Mouse (Mus musculus): ENCODE data around the gene Ppcs.
A peak's percentile ranks its signal among the peaks of the same experiment; 100 is the strongest.

The Ppcs gene

GRCm38 (mm10) chr4:119422294-119422964 is at the start of gene Ppcs, which contains the start of gene Zmynd12:
Gene Ppcs, minus strand, starts transcription at chr4:119422420.
Gene Zmynd12, plus strand, starts transcription at chr4:119422814.
- peak; percentile 95 for DNase-seq (ENCODE audit: low read depth, low spot score)

GRCm38 (mm10) chr4:119467720-119468380 is 45.6 kb upstream of the Ppcs start:
- DNase-seq (ENCODE audit: low read depth, low spot score), result no peak

DNA sequence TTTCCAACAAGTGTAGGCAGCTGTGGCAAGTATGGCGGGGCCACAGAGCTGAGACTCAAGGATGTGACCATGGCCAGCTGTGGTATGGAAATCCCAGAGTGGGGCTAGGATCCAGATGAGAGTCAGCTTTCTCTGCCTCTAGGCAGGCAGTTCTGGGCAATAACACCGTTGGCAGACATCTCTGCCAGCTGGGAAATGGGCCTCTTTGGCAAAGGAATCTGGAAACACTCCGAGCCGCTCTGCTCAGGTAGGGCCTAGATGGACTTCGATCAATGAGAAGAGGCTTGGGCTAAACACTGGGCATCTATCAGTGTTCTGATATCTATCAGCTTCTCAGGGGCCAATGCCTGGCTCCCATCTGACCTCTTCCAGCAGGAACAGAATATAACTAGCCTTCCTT is 43.6 kb upstream of the Ppcs start:
- no peak for DNase-seq (ENCODE audit: low read depth, low spot score)

- DNase-seq (ENCODE audit: low read depth, low spot score), result no peak
These were observed 41.7 kb upstream of the Ppcs start for GRCm38 (mm10) chr4:119463756-119464419.

- DNase-seq (ENCODE audit: low read depth, low spot score), result peak; percentile 68
These were observed 40.9 kb upstream of the Ppcs start for GRCm38 (mm10) chr4:119462858-119463755.

DNA sequence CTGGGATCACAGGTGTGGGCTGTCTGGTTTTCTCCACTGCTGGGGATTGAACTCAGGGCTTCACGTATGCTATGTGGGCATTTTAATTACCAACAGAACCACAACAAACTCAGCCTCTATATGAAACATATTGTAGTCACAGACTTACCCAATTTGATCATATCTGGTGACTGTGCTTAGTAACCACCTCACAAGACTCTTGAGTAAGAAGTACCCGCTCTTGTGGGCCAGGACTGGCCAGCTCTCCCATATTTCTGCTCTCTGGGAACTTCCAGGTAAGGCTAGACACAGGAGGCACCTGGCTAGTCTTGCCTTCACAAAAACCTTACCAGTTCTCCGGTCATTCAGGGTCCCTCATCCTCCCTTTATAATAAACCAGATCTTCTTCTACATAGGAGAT is 40.2 kb upstream of the Ppcs start:
- no peak for DNase-seq (ENCODE audit: low read depth, low spot score)

DNA sequence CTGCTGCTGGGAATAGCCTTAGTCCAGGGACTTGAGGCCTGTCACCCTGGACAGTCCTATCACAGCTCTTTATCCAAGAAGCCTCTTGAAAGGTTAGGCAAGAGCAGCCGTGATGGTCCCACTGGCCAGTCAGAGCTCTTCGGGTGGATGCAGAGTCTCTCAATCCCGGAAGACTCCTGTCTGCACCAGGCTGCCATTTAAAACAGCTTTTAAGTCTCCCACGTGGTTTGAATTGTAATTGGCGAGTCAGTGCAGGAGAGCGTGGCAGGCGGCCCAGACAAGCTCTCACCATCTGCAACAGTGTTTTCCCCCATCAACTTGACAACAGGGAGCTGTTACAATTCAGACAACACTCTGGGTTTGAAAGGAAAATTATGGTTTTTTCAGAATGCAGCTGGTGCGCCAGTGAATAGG is 38.5 kb upstream of the Ppcs start:
- no peak for DNase-seq (ENCODE audit: low read depth, low spot score)

GRCm38 (mm10) chr4:119460296-119460695 is 38.1 kb upstream of the Ppcs start:
- DNase-seq (ENCODE audit: low read depth, low spot score), result peak; percentile 30

- DNase-seq (ENCODE audit: low read depth, low spot score), result peak; percentile 48
These were observed 31.3 kb upstream of the Ppcs start for GRCm38 (mm10) chr4:119453533-119453932.

- no peak for DNase-seq (ENCODE audit: low read depth, low spot score)
These were observed 30.9 kb upstream of the Ppcs start for GRCm38 (mm10) chr4:119453128-119453527.

GRCm38 (mm10) chr4:119450436-119450835 is 28.2 kb upstream of the Ppcs start:
- no peak for DNase-seq (ENCODE audit: low read depth, low spot score)

DNA sequence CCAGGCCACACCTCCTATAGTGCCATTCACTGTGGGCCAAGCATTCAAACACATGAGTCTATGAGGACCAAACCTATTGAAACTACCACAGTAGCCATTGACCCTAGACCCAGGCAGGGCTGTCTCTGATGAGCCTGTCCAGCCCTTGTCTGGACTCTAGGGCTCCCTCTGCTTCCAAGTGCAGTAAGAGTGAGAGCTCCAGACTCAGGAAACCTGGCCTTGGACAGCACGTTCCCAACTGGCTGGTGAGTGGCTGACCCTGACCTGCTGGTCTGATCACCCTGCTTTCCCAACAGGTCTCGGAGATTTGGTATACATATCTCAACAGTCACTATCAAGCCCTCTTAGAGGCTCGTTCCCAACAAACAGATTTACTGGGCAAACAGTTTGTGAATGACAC is 25.6 kb upstream of the Ppcs start:
- no peak for DNase-seq (ENCODE audit: low read depth, low spot score)

DNA sequence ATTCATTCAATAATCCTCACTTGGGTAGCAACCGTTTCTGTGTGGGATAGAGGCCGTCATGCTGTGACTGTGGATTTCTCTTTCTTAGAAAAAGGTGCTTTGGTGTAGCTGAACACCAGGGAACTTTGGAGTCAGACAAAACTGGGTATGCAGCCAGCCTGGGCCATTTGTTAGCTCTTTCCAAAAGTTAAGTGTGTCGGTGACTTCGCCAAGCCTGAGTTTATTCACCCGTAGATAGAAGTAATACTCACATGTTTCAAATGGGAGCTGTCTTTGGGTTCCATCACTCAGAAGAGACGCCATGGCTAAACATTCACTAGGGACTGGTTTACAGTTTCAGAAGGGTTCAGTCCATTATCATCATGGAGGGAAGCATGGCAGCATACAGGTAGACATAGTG is 25.0 kb upstream of the Ppcs start:
- no peak for DNase-seq (ENCODE audit: low read depth, low spot score)

DNA sequence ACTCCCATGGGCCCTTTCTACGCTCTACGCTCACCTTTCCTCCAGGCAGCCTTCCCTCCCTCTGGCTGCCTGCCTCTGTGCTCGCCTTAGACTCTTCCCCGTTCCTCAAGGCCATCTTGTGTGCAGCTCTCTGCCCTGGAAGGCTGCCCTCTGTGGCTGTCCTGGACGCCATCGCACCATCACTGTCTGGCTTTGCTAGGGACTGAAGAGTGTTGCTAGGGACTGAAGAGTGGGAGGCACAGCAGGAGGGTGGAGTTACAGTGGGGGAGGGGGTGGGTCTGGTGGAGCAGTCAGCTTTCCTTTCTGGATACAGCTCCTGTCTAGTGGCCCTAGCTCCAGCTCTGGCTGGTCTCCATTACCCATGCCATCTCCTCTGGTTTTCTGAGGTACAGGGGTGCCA is 20.3 kb upstream of the Ppcs start:
- no peak for DNase-seq (ENCODE audit: low read depth, low spot score)

DNA sequence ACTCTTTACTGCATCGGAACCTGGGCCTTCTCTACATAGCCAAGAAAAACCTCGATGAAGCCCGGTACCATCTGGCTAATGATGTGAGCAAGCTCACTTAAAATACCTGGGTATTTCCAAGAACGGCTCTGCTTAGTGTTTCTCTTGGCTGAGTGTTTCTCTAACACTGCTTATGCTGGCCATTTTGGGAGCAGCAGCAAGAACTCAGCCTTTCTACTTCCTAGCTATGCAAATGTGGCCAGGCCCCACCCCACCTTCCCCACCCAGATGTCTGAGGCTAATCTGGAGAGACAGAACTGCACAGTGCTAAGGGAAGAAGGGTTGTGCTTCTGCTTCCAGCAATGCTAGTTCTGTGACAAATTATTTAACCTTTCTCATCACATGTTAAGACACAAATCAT is 19.6 kb upstream of the Ppcs start:
- DNase-seq (ENCODE audit: low read depth, low spot score), result no peak

- no peak for DNase-seq (ENCODE audit: low read depth, low spot score)
These were observed 15.7 kb upstream of the Ppcs start for GRCm38 (mm10) chr4:119437936-119438335.

GRCm38 (mm10) chr4:119430678-119431077 is 8.5 kb upstream of the Ppcs start:
- DNase-seq (ENCODE audit: low read depth, low spot score), result no peak

DNA sequence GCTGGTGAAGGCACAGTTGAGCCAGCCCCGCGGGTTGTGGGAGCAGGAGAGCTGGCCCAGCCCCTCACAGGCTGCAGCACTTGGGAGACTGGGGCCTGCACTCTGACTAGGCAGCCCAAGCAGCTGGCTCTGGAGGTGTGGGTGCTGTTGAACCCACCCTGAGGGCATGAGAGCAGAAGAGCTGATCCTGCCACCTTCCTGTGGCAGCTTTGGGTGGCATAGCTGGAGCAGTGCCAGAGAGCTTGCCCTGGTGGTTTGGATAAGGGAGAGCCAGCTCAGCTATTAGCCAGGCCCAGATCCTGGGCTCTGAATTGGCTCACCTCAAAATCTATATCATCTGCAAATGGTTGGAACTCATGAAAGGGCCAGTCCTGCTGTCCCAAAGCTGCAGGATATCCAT is 5.5 kb upstream of the Ppcs start:
- DNase-seq (ENCODE audit: low read depth, low spot score), result no peak

DNA sequence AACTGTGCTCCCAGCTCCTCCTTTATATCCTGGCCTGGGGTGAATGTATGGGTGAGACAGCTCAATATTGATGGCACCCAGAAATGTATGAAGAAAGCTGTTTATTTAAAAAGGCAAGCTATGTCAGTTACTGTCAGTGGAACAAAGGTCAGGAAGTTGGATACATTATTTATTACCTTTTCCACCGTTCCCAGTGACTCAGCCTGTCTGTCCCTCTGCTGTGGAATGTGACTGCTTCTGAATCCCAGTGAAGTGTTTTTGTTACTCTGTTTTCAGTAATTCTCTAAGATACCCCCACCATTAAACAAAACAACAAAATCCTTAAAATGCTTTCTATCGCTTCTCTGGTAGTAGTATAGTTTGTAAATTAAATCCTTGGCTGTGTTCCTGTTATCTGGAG is 3.4 kb upstream of the Ppcs start:
- DNase-seq (ENCODE audit: low read depth, low spot score), result no peak

DNA sequence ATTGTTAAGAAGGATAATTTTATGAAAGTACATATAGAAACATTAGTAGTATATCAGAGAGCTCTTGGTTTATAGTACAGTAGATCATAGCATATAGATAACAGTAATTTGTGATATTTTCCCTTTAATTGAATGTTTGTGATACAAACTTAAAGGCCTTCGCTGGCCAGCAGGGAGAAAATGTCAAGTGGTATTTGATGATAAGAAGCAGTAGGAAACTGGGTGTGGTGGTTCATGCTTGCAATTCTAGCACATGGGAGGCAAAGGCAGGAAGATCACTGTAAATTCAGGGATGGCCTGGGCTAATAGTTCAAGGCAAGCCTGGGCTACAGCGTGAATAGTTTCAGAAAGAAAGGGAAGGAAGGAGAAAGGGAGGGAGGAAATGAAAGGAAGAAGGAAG is 2.9 kb upstream of the Ppcs start:
- DNase-seq (ENCODE audit: low read depth, low spot score), result no peak

DNA sequence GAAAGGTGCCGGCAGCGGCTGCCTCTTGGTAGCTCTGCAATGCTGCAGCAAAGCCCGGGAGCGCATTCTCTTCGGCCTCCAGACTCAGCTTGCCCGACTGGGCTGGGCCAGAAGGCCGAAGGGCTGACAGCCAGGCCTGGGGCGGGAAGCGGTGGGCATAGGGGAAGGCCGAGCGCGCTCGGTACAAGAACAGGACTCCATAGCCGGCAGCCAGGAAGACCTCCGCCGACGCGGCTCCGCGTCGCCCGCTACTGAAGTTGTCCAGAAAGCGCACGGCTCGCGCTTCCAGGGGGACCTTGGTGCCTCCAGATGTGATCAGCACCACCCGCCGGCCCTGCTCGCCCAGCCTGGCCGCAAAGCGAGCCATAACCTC is 313 bp downstream of the Ppcs start:
- DNase-seq (ENCODE audit: low read depth, low spot score), result no peak

GRCm38 (mm10) chr4:119421191-119421590 is 1.0 kb downstream of the Ppcs start:
- no peak for DNase-seq (ENCODE audit: low read depth, low spot score)

All from mesoderm, embryonic 11.5 days (tissue).